ENCODE assay signal across 9 mouse cellular contexts in the genomic region with DNA sequence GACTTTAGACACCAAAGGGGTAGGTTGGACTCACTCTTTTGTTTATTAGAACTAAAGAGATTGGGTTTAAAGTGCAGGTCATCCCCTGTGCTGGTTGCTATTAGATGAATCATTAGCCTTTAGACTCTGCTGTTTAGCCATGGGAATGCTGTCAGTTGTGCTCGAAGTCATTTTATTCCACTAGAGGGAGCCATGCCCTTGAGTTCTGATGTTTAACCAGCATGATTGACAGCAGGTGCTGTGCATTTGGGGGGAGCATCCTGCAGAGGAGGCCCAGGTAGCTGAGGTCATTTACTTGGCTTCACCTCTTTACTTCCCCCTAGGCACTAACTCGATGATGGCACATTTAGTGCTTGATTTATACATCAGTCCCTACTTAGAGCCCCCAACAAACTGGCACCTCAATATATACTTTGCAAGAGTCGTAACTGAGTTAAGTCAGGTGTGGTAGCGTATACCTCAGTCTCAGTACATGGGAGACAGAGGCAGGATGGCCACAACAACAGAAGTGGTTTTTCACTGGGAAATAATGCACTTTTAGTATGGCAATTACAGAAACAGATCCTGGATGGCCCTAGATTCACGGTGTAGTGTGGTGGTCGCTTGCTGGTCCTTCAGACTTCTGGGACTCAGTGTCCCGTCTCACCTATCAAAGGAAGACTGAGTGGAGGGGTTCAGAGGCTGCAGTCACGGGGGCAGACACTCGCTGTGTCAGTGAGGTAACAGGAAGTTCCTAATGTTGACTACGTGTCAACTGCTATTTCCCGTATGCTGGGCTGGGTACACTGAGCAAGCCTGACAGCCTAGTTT. TPM values are rescaled to one million over a fixed set of nuclear protein-coding genes. Genes with fewer than 3 reads are reported as not detected.
DNase-seq lines count a peak whose midpoint lies in the region; ATAC-seq and TF ChIP-seq lines count a peak whose summit lies in the region.
"Had no signal": no experiment of that assay in that cellular context is flagged by ENCODE, and none has a peak within 500 bp of the region (broad histone marks: within the 10 kb centered on the region; RNA-seq: fewer than 3 reads in every experiment).

No protein-coding gene starts in this region.

- H3K36me3 ChIP-seq in midbrain, embryonic 10.5 days, result peaks cover 38% of the 10 kb centered on the region

- H3K9me3 ChIP-seq in midbrain, embryonic 10.5 days (replicated peaks), result no peaks in the 10 kb centered on the region
- H3K9me3 ChIP-seq: heart, embryonic 13.5 days had no signal

- no peak overlapping the region for H3K4me3 ChIP-seq in left cerebral cortex, adult 2 months
- no peak overlapping the region for H3K4me3 ChIP-seq in midbrain, embryonic 10.5 days
- H3K4me3 ChIP-seq: heart, embryonic 13.5 days had no signal

- DNase-seq in right cerebral cortex, adult 18-20 months, result peak; percentile 24
- no peak for DNase-seq in right cerebral cortex, postnatal 36 days (ENCODE audit: low spot score in 2 of 2)
- peak; percentile 46 for DNase-seq in embryo, embryonic 11.5 days (ENCODE audit: low read depth, low spot score)
- DNase-seq in hindlimb bud, embryonic 11.5 days (ENCODE audit: extremely low spot score, low read depth, low spot score), result peak; percentile 64
- peak in 1 of 2 experiments; percentile 30 for DNase-seq in left cerebral cortex, adult 2 months (ENCODE audit: extremely low spot score in 1 of 2, low spot score in 2 of 2)
- DNase-seq in midbrain, embryonic 10.5 days (ENCODE audit: low spot score), result peak; percentile 28
- DNase-seq in thymus, postnatal 36 days, result peak; percentile 8 to 15

- peak; percentile 49 for ATAC-seq in activated CD4-positive, CD25-positive, alpha-beta regulatory T cell, adult 4 months

- no peak overlapping the region for H3K27ac ChIP-seq in left cerebral cortex, adult 2 months
- H3K27ac ChIP-seq in midbrain, embryonic 10.5 days (replicated peaks), result no peak overlapping the region
- H3K27ac ChIP-seq: heart, embryonic 13.5 days had no signal

- H3K4me1 ChIP-seq in midbrain, embryonic 10.5 days, result no peaks in the 10 kb centered on the region
- H3K4me1 ChIP-seq: heart, embryonic 13.5 days had no signal

- no peaks in the 10 kb centered on the region for H3K27me3 ChIP-seq in midbrain, embryonic 10.5 days (ENCODE audit: low read depth, poor library complexity, severe bottlenecking)
- H3K27me3 ChIP-seq: heart, embryonic 13.5 days had no signal

- peak; percentile 69 for TF ChIP-seq CTCF in left cerebral cortex, adult 2 months (IDR thresholded peaks at IDR 0.05)

- 74% methylated on average over 11 of the region's 11 CpGs for WGBS in midbrain, embryonic 10.5 days

- intact Hi-C loops in left cerebral cortex, adult 2 months (cut with DNase I), result loop anchor here (5.0 to 10.0 kb wide), 4 partner anchors 152 to 560 kb away; no protein-coding TSS in a partner anchor

RNA-seq across cellular contexts. Expression of a gene that starts 28.2 kb away (rescaled TPM):
- 1 to 10 TPM; 1.5 to 2.4 TPM for polyA plus RNA-seq in activated CD4-positive, CD25-positive, alpha-beta regulatory T cell, adult 4 months (2017; shearing (Covaris generic))
- 1 to 10 TPM; 6.2 to 6.3 TPM for total RNA-seq in left cerebral cortex, adult 2 months (2021)
- polyA plus RNA-seq in midbrain, embryonic 10.5 days (2016; fragmentation: Nextera tagmentation; extraction: Ambion mirVana), result 0.63 and 0.97 TPM in 2 replicates

RNA-seq across cellular contexts. Expression of a gene that starts 28.3 kb away (rescaled TPM):
- polyA plus RNA-seq in activated CD4-positive, CD25-positive, alpha-beta regulatory T cell, adult 4 months (2017; shearing (Covaris generic)), result 100 to 1,000 TPM in 1 of 2 experiments, 10 to 100 TPM in 1; 82.1 to 103 TPM
- 10 to 100 TPM; 27.7 TPM for total RNA-seq in left cerebral cortex, adult 2 months (2021)
- polyA plus RNA-seq in midbrain, embryonic 10.5 days (2016; fragmentation: Nextera tagmentation; extraction: Ambion mirVana), result 50.8 and 53.6 TPM in 2 replicates

Comparison
In these comparisons a context has a peak if more than half of its experiments do, and no peak if none do; other contexts are left out.
1. DNase-seq: peak in right cerebral cortex, adult 18-20 months (single experiment), embryo, embryonic 11.5 days (single experiment), hindlimb bud, embryonic 11.5 days (single experiment), midbrain, embryonic 10.5 days (single experiment) and thymus, postnatal 36 days (2 of 2); none in right cerebral cortex, postnatal 36 days (0 of 2).